Mouse (Mus musculus): ENCODE data around the gene Atp5s.

GRCm38 (mm10) chr12:69682065-69682787, 42.5 kb upstream of the Atp5s start:
- TF ChIP-seq CTCF (IDR thresholded peaks at IDR 0.05; ENCODE audit: borderline replicate concordance, extremely low read depth, insufficient read depth, insufficient read length) (no peak), POLR2A (IDR thresholded peaks at IDR 0.05; ENCODE audit: borderline replicate concordance, extremely low read depth, insufficient read depth, insufficient read length, poor library complexity, severe bottlenecking) (no peak; the same call in 1 of the 2 replicates)

Measured in brain, embryonic 14.5 days (tissue).